Mouse (Mus musculus) layer of hippocampus, adult 9-10 months (tissue): ENCODE measurements around the gene Rbbp6.

Experiments used
- DNase-seq: peaks from one replicate; pipeline ENCODE4 v3.0.0; 2022; ENCODE audit warnings: low spot score

Gene Rbbp6

DNA sequence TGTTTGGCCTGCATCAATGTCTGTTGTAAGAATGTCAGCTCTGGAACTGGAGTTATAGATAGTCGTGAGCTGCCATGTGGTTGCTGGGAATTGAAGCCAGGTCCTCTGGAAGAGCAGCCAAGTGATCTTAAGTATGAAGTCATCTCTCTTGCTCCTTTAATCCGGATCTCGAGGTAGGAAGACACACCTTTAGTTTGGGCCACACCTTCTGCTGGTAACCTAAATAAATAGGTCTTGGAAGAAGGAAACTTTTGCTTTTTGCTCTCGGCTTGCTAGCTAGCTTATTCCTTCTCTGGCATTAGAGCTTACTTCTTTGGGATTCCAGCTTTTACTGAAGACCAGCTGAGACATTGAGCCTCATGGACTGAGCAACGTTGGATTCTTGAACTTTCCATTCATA lies at the start of gene Rbbp6:
Rbbp6 (plus strand) TSS at position 301 of the 400 bp plus-strand sequence.
- no peak for DNase-seq

DNA sequence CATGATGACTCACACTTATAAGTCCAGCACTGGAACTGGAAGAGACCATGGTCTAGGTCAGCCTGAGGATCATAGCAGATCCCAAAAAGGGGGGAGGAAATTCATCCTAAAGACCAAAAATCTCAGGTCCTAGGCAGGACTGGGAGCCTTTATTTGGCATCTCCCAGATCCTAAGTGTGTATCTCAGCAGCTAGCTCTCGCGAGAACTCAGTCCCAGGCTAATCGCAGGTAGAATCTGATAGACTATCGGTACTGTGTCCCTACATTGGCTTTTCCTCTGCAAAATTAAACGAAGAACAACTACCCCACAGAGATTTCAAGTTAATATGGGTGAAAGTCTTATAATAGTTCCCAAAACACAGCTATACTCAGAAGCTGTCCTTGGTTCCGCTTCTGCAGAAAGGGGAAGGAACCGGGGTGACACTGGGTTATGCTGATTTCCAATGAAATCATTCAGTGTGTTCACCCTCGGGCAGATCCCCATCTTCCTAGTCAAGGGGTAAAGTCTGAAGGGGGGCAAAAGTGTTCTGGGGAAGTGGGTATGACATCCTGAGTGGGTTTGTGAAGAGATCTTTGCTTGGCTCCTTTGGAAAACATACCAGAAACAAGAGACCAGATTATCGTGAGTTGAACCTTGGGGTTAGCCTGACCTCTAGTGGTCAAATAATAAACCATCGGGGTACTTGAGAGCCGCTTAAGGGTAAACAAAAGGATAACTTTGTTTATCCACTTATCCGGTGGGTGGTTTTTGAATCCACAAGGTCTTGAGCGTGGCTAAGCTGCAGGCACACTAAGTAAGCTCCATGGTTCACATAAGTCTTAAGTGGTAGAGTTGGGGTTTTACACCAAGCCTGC lies 45.5 kb upstream of the Rbbp6 start:
- no peak for DNase-seq

DNA sequence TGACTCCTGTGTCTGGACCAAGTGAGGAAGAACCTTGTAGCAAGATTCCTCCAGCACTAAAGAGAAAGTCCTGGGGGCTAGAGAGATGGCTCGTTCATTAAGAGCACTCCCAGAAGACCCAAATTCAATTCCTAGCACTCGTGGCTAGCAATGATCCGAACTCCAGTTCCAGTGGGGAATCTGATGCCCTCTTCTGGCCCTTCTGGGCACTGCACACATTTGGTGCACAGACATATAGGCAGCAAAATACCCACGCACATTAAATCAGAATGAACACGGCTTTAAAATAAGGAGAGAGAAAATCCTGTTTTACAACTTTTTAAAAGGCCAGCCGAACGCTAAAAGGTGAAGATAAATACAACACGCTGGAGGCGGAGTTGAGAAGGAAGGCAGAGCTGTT lies 43.9 kb upstream of the Rbbp6 start:
- DNase-seq: no peak

DNA sequence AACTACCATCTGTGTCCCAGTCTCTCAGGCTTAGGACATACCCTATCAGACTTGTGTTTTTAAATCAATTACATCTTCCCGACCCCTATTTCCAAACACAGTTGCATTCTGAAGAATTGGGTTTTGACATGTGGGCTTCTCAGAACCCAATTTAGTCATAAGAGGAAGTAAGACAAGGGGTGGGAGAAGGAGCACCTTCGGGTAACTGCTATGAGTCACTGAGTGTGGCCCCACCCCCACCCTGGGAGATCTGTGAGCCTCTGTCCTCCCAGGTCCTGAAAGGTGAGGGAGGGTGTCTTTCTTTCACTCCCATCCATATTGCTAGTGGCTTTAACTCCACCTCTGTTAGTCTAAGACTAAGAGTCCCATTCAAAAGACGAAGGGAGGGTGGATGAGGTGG lies 41.2 kb upstream of the Rbbp6 start:
- DNase-seq: no peak

DNA sequence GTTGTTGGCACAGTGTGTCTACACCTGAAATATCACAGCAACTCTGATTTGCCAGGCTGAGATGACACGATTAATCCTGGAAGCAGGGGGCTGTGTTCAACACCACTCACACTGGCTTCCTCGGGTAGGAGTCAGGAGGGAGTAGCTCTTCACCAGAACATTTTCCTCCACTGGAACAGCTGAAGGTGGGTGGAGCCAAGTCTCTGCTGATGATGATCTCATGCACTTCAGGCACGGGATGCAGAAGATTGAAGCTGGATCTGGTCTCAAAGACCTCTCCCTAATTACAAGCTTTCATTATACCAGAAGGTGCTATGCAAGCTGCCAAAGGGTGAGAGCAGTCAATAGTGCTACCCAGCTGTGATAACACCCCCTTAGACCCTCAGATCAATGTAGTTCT lies 35.0 kb upstream of the Rbbp6 start:
- DNase-seq: no peak

DNA sequence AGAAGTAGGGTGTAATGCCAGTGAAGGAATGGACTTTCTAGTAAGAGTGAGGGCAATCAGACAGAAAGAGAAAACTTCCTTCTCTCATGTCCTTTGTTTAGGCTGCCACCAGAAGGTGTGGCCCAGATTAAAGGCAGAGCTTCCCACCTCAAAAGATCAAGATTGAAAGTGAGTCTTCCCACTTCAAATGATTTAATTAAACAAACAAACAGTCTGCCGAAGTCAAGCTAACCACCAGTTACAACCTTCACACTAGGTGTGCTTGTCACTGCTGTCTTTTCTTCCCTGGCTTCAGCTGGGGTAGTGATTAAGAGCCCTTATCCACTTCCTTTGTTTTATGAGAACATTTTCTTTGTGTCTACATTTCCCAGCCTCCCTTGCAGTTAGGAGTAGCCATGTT lies 33.3 kb upstream of the Rbbp6 start:
- no peak for DNase-seq

DNA sequence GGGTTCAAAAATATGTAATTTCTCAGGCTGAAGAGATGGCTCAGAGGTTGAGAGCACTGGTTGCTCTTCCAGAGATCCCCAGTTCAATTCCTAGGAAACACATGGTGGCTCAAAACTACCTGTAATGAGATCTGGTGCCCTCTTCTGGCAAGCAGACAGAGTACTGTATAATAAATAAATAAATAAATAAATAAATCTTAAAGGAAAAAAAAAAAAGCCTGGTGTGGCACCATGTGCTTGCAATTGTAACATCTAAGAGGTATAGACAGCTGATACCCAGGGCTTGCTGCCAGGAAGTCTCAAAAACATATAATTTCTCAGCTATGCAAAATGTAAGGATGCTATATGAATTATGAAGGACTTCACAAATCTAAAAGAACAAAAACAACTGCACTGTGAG lies 28.9 kb upstream of the Rbbp6 start:
- no peak for DNase-seq

DNA sequence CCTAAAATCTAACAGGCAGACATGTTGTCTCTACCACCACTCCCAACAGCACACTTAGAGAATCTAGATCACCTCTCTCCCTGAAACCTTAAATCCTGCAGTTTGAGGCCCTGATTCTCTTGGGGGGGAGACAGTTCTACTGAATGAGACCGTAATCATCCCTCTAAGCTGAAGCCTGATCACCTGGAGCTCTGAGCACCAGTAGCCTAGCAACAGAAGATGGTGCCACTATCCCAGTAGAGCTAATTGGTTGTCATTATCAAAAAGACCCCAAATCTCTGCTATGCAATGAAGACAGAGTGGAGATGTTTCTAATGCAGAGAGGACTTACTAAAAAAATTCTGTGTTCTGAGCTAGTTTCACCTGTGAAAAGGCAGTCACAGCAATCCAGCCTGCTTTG lies 27.3 kb upstream of the Rbbp6 start:
- no peak for DNase-seq

DNA sequence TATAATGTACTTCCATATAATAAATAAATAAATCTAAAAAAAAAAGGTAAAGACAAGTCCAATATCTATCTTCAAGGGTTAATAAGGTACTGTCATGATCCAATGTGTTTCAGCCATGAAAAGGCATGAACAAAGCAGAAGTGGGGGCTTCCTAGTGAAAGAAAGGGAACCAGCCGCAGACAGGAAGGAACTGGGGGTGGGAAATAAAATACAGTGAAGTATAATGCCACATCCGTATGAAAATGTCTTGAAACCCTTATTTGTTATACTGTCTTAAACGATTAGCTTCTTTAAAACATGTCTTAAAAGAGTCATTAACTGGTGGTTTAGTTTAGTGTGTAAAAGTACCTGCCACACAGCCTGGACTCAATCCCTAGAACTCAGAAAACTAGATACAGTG lies 26.3 kb upstream of the Rbbp6 start:
- no peak for DNase-seq

DNA sequence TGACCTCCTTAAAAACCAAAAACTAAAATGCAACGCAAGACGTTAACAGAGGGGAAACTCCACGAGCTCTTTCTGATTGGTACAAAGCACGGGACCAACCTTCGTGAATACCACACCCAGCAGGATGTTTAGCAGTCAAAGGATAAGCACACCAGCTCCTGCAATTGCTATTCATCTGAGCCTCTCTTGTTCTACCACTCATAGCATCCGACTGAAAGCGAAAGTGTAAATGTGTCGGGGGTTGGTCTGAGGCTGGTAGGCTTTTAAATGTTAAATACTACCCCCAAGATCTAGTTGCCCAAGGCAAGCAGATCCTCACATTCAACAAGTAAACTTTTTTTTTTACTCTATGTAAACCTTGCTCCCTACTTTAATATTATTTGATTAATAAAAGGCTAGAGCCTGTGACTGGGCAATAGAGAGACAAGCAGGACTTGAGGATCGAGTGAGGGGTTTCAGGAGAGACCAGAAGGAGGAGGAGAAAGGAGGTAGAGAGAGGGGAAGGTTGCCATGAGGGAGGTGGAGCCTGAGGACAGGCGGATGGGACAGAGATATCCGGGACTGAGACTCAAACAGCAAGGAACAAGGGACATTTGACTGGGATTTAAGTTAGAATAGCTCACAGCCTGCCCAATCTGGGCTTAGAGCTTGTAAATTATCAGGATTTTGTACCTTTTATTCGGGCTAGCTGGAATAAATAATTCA lies 25.0 kb upstream of the Rbbp6 start:
- no peak for DNase-seq

DNA sequence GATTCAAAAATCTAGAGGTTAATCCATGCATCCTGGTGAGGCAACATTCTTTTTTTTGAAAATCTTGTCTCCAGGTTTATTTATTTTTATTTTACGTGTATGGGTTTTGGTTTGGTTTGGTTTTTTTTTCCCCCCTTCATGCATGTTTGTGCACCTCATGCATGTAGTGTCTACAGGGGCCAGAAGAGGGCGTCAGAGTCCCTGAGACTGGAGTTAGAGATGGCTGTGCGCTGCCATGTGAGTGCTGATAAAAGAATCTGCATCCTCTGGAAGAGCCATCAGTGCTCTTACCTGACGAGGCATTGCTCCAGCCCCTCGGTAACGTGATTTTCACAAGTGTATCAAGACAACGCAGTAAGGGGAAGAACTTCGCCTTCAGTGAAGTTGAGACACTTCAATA lies 23.4 kb upstream of the Rbbp6 start:
- no peak for DNase-seq

DNA sequence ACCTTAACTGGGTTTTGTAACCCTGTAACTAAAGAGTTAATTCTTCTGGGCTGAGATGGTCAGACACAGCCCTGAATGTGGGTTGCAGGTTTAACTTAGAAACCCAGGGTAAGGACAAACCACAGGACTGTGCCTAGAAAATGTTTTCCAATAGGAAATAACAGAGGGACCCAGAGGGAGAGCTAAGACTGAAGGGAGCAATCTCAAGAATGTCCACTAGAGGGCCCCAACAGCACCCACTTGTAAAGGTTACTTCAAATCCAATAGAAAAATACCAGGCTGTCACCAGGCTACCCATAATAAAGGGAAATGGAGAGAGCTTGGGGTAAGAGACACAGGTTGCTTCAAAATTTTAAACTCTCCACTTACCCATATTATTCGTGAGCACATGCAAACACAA lies 20.3 kb upstream of the Rbbp6 start:
- peak; percentile 89 for DNase-seq

DNA sequence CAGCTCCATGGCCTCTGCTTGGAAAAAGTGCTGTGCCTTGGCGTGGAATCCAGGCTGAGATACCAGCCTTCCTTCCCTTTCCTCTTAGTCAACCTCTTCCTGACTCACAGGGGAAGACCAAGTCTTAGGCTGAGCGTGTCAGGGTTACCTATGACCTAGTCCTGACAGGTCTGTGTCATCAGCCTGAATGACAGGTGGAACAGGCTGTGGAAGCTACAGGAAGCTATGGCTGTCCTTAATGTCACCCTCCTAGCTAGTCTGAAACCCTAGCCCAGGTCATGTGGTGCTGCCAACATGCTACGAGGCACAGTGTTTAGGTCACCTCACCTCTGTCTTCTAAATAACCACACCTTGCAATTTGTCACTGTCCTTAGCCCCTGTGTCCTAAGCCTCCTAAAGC lies 16.2 kb upstream of the Rbbp6 start:
- DNase-seq: no peak

DNA sequence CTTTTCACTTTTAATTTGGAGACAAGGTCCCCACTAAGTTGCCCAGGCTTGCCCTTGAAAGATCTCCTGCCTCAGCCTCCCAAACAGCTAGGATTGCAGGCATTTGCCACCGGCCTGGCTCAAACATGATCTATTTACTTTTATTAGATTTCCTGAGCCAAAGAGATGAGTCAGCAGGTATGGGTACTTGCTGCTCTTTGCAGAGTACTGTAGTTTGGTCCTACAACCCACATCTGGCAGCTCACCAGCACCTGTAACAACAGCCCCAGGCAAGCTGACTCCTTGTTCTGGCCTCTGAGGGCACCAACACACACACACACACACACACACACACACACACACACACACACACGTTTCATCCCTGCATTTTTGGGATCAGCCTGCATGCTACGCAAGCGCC lies 14.0 kb upstream of the Rbbp6 start:
- no peak for DNase-seq

DNA sequence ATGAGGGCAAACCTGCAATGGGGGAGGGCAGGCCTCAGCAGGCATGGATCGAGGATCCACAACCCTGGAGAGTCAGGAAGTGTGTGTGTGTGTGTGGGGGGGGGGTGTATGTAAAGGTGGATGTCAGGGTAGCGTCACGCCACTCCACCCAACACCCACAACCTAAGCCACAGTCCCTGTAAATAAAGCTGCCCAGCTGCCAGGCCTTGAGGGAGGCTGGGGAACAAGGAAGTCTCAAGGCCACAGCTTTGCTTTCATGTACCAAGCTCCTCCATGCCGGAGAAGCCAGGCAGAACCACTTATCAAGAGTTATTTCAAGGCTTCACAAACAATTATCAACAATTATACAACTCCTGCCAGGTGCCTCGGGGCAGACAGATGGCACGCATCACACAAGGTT lies 13.4 kb upstream of the Rbbp6 start:
- DNase-seq: no peak

DNA sequence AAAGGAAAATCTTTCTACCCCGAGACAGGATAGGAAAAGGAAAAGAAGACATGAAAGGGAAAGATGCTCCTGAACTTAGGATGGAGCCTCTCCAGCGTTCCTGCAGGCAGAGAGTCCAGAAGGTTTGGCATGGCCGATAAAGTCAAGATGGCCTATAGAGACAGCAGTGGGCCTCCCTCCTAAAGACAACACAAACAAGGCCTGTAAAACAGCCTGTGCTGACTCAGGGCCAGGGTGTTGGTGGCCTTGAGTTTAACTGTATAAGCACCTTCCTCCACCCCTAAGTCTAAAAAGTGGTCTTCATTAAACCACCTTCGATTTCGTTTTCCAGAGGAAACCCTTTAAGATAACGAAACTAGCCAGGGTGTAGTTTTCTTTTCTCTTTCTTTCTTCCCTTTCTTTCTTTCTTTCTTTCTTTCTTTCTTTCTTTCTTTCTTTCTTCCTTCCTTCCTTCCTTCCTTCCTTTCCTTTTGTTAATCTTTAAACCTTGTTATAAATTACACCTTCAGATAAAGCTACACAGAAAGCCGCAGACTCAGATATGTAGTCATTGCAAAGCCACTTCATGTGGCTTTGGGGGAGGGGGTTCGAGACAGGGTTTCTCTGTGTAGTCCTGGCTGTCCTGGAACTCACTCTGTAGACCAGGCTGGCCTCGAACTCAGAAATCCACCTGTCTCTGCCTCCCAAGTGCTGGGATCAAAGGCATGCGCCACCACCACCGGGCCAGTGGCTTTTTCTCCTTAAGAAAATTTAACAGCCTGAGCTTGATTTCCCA lies 10.8 kb upstream of the Rbbp6 start:
- no peak for DNase-seq

DNA sequence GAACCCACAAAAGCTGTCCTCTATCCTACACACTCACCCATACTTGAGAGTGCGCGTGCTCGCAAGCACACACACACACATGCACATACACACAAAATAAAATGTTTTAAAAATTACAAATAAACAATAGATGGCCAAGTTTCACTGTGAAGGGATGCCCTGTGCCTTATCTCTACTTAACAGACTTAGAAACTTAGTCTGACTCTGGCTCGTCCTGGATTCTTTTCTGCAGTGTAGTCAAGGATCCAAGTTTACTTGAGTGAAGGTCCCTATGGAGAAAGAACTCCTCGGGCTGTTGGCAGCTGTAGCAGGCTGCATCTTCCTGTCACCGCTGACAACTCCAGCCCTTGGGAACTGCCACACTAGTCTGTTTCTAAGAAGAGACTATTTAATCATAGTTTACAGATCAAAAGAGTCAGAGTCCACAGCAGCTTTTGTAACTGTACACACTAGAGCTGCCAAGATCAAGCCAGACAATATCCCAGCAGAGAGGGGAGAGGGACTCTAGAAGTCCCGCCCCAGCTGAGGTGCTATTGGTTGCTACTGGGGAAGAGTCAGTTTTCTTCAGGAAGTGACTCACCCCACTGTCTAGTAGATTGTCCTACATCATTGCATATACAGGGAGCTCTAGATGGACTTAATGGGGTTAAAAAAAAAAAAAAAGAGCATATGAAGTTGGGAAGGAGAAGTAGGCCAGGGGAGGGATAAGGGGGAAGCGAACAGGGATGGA lies 10.1 kb upstream of the Rbbp6 start:
- DNase-seq: no peak

DNA sequence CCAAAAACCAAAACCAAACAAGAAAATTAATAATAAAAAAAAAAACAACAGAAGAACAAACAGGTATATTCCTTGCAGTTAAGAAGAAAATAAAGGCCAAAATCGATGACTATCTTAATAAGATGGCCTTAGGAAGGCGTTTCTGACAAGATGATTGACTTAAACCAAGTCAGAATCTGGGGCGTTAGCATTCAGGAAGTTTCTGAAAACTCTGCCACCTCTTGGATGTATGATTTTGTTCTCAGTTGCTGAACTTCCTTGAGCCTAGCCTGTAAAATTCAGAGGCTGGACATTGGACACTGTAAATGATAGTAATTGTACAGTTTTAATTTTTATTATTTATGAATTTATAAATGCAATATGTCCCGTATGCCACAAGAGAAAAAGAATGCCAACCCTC lies 3.3 kb downstream of the Rbbp6 start:
- DNase-seq: no peak

DNA sequence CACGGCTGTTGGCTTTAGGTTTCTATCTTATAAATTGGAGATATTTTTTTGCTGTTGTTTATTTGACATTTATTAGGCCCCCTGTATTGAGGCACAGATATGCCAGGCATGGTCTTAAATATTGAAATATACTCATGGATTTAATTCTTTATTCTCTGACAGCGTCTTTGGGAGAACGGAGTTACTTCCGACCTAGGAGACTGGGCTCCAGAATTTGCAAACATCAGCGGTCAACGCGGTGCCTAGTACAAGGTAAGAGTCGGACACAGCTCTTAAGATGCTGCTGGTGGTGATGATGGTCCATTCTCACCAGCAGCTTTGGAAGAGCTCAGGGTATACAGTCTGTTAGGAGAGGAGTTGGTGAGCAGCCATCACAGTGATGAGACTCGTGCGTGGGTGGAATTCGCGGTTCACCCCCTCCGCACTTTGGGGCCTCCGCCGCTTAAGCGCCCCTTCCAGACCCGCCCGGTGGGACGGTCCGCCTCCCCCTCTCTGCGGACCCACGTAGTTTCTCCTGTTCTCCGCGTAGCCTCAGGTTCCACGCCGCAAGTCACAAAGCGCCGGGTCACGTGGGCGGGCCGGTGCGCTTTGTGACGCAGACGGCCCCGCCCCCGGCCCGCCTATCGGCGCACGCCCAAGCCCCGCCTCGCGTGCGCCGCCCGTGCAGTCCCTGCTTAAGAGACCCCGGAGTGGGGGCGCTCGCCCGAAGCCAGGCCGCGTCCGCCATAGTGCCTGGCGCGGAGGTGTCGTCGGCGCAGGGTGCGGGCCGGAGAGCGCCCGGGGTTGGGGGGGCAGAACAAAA lies 3.9 kb downstream of the Rbbp6 start:
- DNase-seq: peak; percentile 64

DNA sequence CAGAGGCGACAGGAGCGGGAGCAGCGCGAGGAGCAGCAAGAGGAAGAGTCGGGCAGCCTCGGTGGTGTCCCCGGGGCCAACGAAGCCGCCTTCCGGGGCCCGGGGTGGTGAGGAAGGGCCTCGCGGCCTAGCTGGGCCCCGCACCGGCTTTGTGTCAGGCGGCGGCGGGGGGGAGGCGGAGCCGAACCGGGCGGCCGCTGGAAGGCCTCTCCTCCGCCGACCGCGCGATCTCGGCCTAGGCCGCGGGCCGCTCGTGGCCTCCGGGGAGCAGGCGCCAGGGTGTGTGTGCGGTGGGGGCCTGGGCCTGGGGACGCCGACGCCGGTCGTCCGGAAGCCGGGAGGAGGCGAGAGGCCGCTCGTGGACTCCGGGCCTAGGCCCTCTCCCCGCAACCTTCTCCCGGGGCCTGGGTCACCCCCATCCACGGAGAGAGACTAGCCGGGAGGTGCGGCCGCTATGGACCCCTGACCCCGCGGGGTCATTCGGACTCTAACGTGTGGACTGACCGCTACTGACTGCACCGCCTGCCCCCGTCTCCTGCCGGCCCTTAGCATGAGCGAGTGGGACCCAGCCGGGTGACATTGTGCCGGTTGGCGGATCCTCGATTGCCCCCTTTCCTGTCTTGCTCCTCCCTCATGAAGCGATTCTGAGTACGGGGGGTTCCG lies 4.8 kb downstream of the Rbbp6 start:
- DNase-seq: no peak

DNA sequence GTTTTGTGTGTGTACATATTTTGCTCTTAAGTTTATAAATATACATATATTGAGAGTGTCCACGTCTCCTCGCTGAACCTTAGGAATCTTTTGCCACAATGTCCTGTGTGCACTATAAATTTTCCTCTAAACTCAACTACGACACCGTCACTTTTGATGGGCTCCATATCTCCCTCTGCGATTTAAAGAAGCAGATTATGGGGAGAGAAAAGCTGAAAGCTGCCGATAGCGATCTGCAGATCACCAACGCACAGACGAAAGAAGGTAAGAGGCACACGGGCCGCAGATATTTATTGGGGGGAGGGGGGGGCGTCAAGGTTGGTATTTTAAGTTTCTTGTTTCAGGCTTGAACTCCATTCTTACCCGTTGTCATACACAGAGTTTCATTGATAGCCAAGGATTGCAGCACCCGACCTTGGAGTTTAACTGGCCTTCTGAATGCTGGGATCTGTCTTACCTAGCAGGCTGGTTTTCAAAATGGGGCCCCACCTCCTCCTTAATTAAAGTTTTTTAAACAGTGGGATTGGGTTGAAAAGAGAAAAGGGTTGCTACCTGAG lies 5.5 kb downstream of the Rbbp6 start:
- DNase-seq: no peak
